Mouse (Mus musculus): ENCODE measurements around the gene Fgf23. TPM values are rescaled to one million over a fixed set of nuclear protein-coding genes. Genes with fewer than 3 reads are reported as not detected.

Fgf23 gene
- not detected for polyA plus RNA-seq (2017; shearing (Covaris generic))

DNA sequence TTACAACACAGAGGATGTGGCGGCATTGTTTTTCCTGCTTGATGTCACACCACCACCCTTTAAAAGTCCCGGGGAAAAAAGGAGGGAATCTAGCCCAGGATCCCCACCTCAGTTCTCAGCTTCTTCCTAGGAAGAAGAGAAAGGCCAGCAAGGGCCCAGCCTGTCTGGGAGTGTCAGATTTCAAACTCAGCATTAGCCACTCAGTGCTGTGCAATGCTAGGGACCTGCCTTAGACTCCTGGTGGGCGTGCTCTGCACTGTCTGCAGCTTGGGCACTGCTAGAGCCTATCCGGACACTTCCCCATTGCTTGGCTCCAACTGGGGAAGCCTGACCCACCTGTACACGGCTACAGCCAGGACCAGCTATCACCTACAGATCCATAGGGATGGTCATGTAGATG lies at the start of gene Fgf23:
Gene Fgf23, plus strand, starts transcription at position 86 of the 400 bp plus-strand sequence.
- no peak for ATAC-seq

- ATAC-seq = no peak
These were observed 47.9 kb upstream of the Fgf23 start for GRCm38 (mm10) chr6:127024836-127025235.

DNA sequence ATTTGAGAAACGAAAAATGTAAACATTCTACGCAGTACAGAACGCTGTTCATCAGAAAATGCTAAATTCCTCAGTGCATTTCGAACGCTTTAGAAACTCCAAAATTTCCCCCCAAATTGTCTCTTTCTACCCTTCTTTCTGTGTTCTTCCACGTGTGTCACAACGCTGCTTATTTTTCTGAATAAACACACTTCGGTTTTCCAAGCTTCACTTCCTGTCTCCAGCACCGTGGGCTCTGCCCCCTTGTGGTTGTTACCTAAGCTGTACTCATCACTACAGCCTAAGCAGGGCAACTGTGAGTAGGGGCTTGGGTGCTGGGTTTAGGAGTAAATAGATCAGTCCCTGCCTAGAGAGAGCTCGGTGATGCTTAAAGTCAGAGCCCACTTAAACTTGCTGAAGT lies 37.9 kb upstream of the Fgf23 start:
- ATAC-seq = peak; percentile 45

DNA sequence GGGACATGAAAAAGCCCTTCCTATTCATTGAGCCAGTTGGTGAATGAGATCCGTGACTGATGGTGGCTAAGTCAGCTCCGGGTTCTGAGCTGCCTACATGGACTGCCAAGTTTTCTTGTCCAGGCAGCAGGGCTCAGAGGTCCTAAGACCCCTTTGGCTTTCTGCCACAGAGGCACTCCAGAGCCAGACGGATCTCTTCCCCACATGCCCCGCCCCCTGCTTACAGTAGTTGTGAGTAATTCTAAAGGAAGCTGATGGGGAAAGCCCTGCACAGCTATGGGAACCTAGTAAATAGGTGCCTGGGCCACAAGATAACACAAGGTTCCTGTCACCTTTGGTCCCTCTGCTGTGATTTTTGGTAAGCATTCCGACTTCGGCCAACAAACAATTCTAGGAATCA lies 27.8 kb upstream of the Fgf23 start:
- no peak for ATAC-seq

DNA sequence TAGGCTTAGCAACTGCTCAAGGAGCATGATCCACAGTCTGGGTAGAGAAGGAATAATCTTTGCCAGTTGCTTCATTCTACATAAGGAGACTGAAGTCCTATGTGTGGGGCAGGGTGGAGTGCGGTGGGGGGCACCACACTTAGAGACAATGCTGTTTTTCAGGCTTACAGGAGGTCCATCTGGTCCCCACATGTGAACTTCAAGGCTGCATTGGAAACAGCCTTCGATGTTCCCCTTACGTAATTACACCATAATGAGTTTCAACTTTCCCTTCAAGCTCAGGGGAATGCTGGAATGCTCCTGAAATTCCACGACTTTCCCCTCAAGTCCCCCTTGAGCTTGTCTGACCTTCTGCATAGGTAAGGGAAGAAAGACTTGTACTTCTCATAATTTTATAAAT lies 21.9 kb upstream of the Fgf23 start:
- no peak for ATAC-seq

- ATAC-seq = no peak
These were observed 15.6 kb upstream of the Fgf23 start for GRCm38 (mm10) chr6:127056990-127057588.

GRCm38 (mm10) chr6:127059975-127060374 lies 12.7 kb upstream of the Fgf23 start:
- no peak for ATAC-seq

DNA sequence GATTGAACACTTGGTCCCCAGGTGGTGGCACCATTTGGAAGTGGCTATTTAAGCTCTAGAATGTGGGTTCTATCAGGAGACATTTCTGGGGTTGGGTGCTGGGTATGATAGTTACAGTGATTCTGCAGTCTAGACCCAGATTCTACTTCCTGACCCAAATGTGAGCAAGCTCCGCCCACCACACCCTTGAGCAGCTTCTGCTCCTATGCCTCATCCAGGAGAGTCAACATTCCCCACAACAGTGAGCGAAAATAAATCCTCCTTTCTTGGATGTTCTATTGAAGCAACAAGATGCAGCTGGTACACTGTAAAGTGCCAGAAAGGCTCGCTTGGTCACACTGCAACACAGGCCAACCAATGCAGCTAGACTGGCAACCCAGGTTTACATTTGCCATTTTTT lies 8.8 kb upstream of the Fgf23 start:
- no peak for ATAC-seq

DNA sequence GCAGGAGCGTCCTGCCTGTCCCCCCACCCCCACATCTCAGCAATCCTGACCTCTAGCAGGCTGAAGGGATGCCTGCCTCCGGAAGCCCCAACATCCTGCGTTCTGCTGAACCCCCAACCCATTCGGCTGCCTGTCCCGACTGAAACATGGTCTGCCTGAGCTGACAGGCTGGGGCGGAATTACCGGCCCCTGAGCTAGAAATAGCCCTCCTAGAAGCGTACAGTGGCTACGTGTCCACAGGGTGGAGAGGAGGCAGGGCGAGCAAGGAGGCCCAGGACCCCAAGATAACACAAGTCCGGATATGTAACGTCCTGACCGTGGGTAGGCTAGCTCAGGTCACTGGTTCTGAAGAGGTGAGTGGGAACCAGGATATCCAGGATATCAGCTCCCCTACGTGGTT lies 7.9 kb upstream of the Fgf23 start:
- no peak for ATAC-seq

DNA sequence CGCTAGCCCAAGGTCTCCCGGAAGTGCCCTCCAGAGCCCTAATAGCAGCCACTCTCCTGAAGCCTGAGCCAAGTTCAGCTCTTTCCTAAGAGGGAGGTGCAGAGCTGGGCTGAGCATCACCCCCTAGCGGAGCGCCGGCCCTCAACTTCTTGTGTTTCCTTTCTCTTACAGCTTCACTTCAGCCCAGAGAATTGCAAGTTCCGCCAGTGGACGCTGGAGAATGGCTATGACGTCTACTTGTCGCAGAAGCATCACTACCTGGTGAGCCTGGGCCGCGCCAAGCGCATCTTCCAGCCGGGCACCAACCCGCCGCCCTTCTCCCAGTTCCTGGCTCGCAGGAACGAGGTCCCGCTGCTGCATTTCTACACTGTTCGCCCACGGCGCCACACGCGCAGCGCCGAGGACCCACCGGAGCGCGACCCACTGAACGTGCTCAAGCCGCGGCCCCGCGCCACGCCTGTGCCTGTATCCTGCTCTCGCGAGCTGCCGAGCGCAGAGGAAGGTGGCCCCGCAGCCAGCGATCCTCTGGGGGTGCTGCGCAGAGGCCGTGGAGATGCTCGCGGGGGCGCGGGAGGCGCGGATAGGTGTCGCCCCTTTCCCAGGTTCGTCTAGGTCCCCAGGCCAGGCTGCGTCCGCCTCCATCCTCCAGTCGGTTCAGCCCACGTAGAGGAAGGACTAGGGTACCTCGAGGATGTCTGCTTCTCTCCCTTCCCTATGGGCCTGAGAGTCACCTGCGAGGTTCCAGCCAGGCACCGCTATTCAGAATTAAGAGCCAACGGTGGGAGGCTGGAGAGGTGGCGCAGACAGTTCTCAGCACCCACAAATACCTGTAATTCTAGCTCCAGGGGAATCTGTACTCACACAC lies 7.4 kb downstream of the Fgf23 start:
- peak; percentile 87 for ATAC-seq

- no peak for ATAC-seq
These were observed 9.1 kb downstream of the Fgf23 start for GRCm38 (mm10) chr6:127081820-127082219.

DNA sequence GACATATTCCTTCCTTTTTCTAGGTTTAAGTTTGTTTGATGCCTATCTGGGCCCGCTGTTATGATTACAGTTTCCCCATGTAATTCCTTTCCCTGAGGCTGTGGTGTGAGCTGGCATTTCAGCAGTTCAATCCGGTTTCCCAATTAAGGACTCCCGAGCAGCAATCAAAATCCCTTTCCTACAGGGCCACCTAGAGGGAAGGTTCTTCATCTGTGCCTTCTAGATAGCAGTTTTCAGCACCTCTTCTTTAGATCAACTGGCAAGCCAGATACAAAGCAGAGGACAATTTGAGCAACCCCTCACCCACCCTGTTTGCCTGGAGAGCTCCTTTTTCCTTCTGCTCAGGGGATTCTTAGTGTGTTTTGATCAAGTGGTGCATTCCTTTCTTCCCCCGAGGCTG lies 14.0 kb downstream of the Fgf23 start:
- ATAC-seq = no peak

- no peak for ATAC-seq
These were observed 21.9 kb downstream of the Fgf23 start for GRCm38 (mm10) chr6:127094565-127094964.

- ATAC-seq = no peak
These were observed 31.0 kb downstream of the Fgf23 start for GRCm38 (mm10) chr6:127103506-127104275.

DNA sequence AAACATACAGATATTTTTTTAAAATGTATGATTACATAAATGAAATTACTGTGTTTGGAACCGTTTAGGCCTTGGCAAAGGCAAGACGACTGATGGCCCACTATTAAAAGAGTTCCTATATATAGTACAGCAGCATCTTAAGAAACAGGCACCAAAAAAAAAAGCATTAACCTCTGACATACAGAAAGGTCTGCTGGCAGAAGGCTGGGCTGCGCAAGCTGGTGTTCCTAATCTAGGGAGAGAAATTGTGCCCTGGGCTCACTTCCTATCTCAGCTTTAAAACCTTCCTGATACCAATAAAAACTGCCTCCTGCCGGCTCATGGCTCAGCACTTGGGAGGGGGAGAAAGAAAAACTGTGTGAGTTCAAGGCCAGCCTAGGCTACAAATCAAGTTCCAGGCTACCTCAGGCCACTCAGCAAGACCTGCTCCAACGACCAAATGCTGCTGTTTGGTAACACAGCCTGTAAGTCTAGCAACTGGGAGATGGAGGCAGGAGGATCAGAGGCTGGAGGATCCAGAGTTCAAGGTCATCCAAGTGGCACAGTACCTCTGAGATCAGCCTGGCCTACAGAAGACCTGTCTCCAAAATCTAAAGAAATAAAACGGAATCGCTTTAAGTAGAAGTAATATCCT lies 31.8 kb downstream of the Fgf23 start:
- ATAC-seq = no peak

- ATAC-seq = no peak
These were observed 32.4 kb downstream of the Fgf23 start for GRCm38 (mm10) chr6:127105107-127105506.

DNA sequence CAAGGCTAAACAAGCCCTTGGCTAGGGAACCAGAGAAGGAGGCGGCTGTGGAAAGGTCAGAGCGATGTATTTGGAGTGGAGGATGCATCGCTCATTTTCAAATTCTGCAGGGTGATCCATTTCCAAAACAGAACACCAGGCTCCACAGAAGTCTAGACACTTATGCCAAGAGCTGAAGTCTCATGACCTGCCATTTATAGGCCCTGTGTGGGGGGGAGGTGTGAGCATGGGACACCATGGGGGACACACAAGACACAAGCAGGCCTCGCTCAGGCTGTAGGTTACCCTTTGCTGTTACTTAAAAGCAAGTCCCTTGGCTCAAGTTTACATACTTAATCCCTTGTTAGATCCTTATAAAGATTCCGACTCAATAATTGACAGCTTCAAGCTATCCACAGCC lies 33.5 kb downstream of the Fgf23 start:
- ATAC-seq = no peak

GRCm38 (mm10) chr6:127106726-127107125 lies 34.0 kb downstream of the Fgf23 start:
- no peak for ATAC-seq

DNA sequence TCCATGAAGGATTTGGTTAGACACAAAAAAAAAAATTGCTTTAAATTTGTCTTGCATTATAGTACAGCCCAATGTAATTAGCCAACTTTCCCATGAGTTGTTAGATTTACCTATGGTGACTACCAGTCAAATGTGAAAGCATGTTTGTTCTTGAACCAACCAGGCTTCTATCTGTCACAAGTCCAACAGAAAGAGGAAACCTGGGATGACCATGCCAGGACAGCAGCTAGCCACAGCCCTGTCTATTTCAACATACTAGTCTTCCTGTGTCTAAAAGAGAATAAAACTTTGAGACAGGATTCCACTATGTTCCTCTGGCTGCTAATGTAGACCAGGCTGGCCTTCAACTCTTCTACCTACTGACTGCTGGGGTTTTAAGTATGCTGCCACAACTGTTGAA lies 34.7 kb downstream of the Fgf23 start:
- ATAC-seq = no peak

DNA sequence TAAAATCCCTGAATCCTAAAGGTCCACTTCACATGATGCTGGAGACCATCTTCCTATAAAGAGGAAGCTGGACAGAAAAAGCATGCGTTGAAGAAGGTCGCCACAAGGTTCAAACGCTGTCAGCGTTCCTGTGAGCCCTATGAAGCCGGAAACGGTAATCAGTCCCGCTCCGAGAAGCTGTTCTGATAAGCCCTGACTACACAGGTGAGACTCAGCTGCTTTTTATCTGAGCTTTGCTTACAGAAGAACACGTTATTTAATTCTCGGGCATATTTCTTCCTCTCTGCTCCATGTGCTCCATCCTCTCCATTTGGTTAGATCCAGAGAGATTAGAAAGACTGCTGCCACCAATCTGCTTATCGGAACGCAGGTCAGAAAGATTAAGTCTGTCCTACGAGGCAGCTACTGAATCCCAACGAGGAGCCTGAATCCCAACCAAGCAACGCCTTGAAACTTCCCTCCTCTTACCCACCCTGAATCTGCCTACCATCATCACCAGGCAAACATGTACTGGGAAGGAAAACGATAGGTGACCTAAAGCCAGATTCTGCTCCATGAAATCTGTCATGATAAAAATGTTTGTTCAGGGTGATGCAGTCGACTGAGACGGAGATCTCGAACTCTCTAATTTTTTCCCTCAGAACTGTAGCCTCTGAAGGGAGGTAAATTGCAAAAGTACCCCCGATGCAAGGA lies 35.8 kb downstream of the Fgf23 start:
- no peak for ATAC-seq

DNA sequence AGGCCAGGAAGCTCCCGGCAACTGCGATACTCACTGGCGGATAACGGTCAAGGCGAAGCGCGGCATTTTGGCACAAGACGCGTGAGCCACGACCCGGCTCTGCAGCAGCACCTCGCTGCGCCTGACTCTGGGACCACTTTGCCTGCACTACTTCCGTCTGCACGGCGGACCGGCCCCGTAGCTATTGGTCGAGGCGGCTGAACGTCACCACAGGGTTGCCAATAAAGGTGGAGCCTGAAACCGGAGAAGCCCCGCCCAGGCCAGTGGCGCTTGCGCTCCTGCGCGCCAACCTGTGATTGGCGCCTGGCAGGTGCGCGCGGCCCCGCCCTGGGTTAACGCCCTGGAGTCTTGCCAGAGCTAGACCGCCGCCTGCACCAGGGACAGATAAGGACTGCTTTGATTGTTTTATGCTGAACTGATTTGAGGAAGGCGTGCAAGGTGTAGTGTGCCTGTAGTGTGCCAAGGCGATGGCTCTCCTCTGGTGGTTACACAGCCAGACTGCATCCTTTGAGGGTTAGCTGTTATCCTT lies 36.8 kb downstream of the Fgf23 start, which contains the start of gene Tigar:
Gene Tigar, minus strand, starts transcription at position 156 of the 529 bp plus-strand sequence.
- ATAC-seq = peak; percentile 99

Data from CD4-positive, CD25-positive, alpha-beta regulatory T cell, adult 4 months (primary cell).